Mouse (Mus musculus) bone marrow macrophage, adult 2 months (primary cell): ENCODE data around the gene Tanc2.

Source experiments
- CTCF ChIP-seq: IDR thresholded peaks from 2 replicates; pipeline ENCODE4 v1.5.1; 2012; ENCODE audit warnings: low read depth, mild to moderate bottlenecking, low read length, moderate library complexity
- POLR2A ChIP-seq: IDR thresholded peaks from 2 replicates; pipeline ENCODE4 v1.6.1; 2012; ENCODE audit warnings: mild to moderate bottlenecking, low read depth, low read length, borderline replicate concordance

- TF ChIP-seq CTCF (no peak), POLR2A (no peak)
Measured at GRCm38 (mm10) chr11:105823246-105823645, 233.5 kb downstream of the Tanc2 start.
